Mouse (Mus musculus) forebrain, postnatal 0 days (tissue): Measurements from ENCODE around the gene Zfp488. TPM values are rescaled to one million over a fixed set of nuclear protein-coding genes. Genes with fewer than 3 reads are reported as not detected.

Experiments used
- ATAC-seq: fragments of 200-750 bp; cut with Nextera tagmentation; 2 replicates; pipeline ENCODE4 v1.8.0; 2017; ENCODE audit warnings: mild to moderate bottlenecking, moderate library complexity
- DNase-seq: peaks from one replicate; pipeline ENCODE4 v3.0.0-alpha.2; 2015
- H3K27ac ChIP-seq: fragments of 300-500 bp; sonication (generic); 2 replicates; pipeline ENCODE4 v1.5.1; 2014; ENCODE audit warnings: low read depth, mild to moderate bottlenecking, antibody characterized with exemption, low read length, moderate library complexity, mixed read lengths
- H3K27me3 ChIP-seq: fragments of 300-500 bp; sonication (generic); 2 replicates; pipeline ENCODE4 v1.6.1; 2014; ENCODE audit warnings: mild to moderate bottlenecking, low read length, mixed read lengths; ENCODE audit not compliant: insufficient read depth
- H3K36me3 ChIP-seq: fragments of 300-500 bp; sonication (generic); 2 replicates; pipeline ENCODE4 v1.6.1; 2014; ENCODE audit warnings: mild to moderate bottlenecking, moderate library complexity; ENCODE audit not compliant: insufficient read depth
- H3K4me1 ChIP-seq: fragments of 300-500 bp; sonication (generic); 2 replicates; pipeline ENCODE4 v1.6.1; 2014; ENCODE audit warnings: antibody characterized with exemption; ENCODE audit not compliant: insufficient read depth
- H3K4me2 ChIP-seq: fragments of 300-500 bp; sonication (generic); 2 replicates; pipeline ENCODE4 v1.6.1; 2014; ENCODE audit warnings: low read depth, mild to moderate bottlenecking, moderate library complexity
- H3K4me3 ChIP-seq: fragments of 300-500 bp; sonication (generic); 2 replicates; pipeline ENCODE4 v1.5.1; 2014; ENCODE audit warnings: low read depth, low read length, mixed read lengths
- H3K9ac ChIP-seq: fragments of 300-500 bp; sonication (generic); 2 replicates; pipeline ENCODE4 v1.6.1; 2014; ENCODE audit warnings: mild to moderate bottlenecking
- H3K9me3 ChIP-seq: fragments of 300-500 bp; sonication (generic); 2 replicates; pipeline ENCODE4 v1.6.1; 2016; ENCODE audit warnings: low read length
- CTCF ChIP-seq: sonication (generic); IDR thresholded peaks from 2 replicates; pipeline ENCODE4 v1.5.1; 2016; ENCODE audit warnings: antibody characterized with exemption, control low read depth, low read depth
- WGBS: fragments of 180-500 bp; shearing (Covaris S2); extraction: QIAGEN DNeasy Blood & Tissue Kit; methylation state at CpG from one replicate; pipeline ENCODE4 v1.1.7; 2014; 5-methylcytosine and 5-hydroxymethylcytosine counted together
- polyA plus RNA-seq: library from polyadenylated mRNA; unstranded; fragments of >200 nt; fragmentation: Nextera tagmentation; extraction: Ambion mirVana; gene quantifications from 2 replicates; pipeline ENCODE4 v1.2.1, GENCODE M21; 2015
- total RNA-seq: library from RNA; depleted of rRNA; stranded (reverse); fragments of >200 nt; gene quantifications from 2 replicates; pipeline ENCODE4 v1.2.3, GENCODE M21; 2014

Zfp488 gene
- total and polyA plus RNA-seq, 2 experiments from 2014 or later, result 0.36 to 1.8 TPM

DNA sequence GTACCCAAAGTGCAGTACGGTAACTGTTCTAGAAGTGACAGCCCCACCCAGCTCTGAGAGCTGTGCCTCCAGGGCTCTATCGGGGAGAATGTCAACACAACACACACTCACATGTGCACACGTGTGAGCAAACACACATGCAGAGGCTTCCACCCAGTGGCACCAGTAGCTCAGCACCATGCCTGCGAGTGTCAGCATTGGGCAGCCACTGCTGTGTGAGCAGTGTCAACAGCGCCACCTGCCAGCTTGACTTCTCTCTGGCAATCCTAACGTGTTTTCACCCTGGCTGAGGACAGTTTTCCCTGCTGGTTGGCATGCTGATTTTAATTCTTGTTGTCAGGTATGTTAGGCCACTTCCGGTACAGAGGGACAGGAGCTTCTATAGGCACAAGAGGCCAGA is 5.9 kb downstream of the Zfp488 start:
- ATAC-seq (peak; percentile 42; the same call in 1 of the 2 replicates), DNase-seq (peak; percentile 19)
- TF ChIP-seq CTCF, result peak; percentile 61
- no peaks in the 10 kb centered on the region for H3K9me3 ChIP-seq
- WGBS, result 48% methylated on average over 7 of the region's 7 CpGs
- no peak overlapping the region for H3K27ac ChIP-seq
- no peaks in the 10 kb centered on the region for H3K36me3 ChIP-seq
- no peak overlapping the region for H3K4me3 ChIP-seq
- no peaks in the 10 kb centered on the region for H3K4me1 ChIP-seq
- H3K27me3 ChIP-seq, result no peaks in the 10 kb centered on the region
- no peak overlapping the region for H3K4me2 ChIP-seq
- H3K9ac ChIP-seq, result no peak overlapping the region

DNA sequence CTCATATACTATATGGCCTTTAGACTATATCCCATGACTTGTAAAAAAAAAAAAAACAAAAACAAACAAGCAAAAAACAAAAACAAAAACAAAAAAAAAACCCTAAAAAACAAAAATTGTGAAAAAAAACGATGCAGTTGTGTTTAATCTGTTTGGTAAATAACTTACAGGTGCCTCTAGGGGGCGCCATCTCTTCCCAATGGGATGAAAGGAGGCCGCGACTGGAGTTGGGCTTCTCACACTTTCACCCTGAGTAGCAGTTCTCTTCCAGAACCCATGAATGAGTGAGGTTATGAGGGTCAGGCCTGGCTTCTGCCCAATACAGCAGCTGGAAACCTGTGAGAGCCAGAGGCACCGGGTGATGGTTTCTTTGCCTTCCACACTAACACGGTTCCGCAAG is 12.9 kb downstream of the Zfp488 start:
- no peak overlapping the region for H3K4me3 ChIP-seq
- ATAC-seq, result no peak
- H3K9ac ChIP-seq, result no peak overlapping the region
- no peak for TF ChIP-seq CTCF
- no peak overlapping the region for H3K4me2 ChIP-seq
- H3K9me3 ChIP-seq, result no peaks in the 10 kb centered on the region
- WGBS, result 69% methylated on average over 7 of the region's 7 CpGs
- H3K4me1 ChIP-seq, result no peaks in the 10 kb centered on the region
- no peak for DNase-seq
- H3K27ac ChIP-seq, result no peak overlapping the region
- H3K36me3 ChIP-seq, result no peaks in the 10 kb centered on the region
- H3K27me3 ChIP-seq, result no peaks in the 10 kb centered on the region

DNA sequence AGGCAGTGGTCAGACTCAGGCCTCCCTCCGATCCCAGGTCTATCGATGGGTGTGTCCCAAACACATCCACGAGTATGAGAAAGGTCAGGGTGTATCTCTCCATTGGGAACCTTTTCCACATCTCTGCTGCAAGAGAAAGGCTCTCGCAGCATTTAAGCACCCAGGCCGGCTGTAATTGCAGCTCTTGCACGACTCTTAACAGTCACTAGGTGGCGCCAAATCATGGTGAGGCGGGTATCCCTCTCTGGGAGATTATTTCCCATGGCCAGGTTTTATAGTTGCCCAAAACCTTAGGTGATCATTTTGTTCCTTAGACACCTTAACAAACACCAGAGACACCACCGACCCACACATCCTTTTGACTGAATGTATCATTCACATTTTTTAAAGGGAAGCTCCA is 19.2 kb downstream of the Zfp488 start:
- 16% methylated on average over 9 of the region's 9 CpGs for WGBS
- peak; percentile 70 for DNase-seq
- H3K27me3 ChIP-seq, result no peaks in the 10 kb centered on the region
- peak; percentile 77 for TF ChIP-seq CTCF
- H3K27ac ChIP-seq, result no peak overlapping the region
- H3K36me3 ChIP-seq, result no peaks in the 10 kb centered on the region
- no peaks in the 10 kb centered on the region for H3K9me3 ChIP-seq
- no peaks in the 10 kb centered on the region for H3K4me1 ChIP-seq
- no peak overlapping the region for H3K4me3 ChIP-seq
- no peak overlapping the region for H3K4me2 ChIP-seq
- 0 out of 2 replicates have a peak, but pooled peaks have one; percentile 34 for ATAC-seq
- no peak overlapping the region for H3K9ac ChIP-seq

DNA sequence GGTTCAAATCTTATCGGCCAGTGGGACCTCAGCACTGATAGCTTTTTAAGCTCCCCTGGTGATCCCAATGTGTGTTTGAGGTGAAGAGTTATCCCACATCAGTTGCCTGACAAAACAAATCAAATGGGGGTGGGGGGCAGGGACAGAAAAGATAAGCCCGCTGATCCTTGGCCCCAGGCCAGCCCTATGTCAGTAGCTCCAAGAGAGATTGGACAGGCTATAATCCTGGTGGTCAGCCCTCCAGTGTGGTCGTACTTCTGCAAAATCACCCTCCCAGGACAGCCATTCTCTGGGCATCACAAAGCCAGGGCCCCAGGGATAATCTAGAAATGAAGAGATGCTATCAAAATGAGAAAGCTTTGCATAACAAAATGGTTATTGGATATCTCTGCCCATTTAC is 19.7 kb downstream of the Zfp488 start:
- H3K4me2 ChIP-seq, result no peak overlapping the region
- H3K4me3 ChIP-seq, result no peak overlapping the region
- no peak overlapping the region for H3K27ac ChIP-seq
- no peak overlapping the region for H3K9ac ChIP-seq
- 71% methylated on average over 3 of the region's 3 CpGs for WGBS
- no peaks in the 10 kb centered on the region for H3K9me3 ChIP-seq
- DNase-seq, result no peak
- no peak for TF ChIP-seq CTCF
- no peaks in the 10 kb centered on the region for H3K4me1 ChIP-seq
- H3K36me3 ChIP-seq, result no peaks in the 10 kb centered on the region
- no peak for ATAC-seq
- no peaks in the 10 kb centered on the region for H3K27me3 ChIP-seq

DNA sequence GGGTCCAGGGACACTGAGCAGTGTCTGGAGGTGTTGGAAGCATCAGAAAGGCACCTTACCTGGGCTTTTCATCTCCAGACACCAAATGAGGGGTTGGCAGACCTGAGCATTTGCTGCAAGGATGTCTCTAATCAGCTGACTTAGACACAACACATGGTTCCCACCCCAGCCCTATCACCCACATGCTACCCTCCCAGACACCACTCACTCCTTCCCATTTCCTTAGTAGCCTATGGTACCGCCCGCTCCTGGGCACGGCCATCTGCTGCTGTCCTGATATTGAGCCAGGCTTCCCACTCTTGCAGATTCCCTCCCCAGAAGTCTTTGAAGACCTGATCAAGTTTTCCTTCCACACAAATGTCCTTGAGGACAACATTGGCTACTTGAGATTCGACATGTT is 20.4 kb downstream of the Zfp488 start:
- TF ChIP-seq CTCF, result no peak
- H3K27me3 ChIP-seq, result no peaks in the 10 kb centered on the region
- H3K9ac ChIP-seq, result no peak overlapping the region
- 91% methylated on average over 4 of the region's 4 CpGs for WGBS
- ATAC-seq (no peak), DNase-seq (no peak)
- no peak overlapping the region for H3K4me2 ChIP-seq
- H3K4me3 ChIP-seq, result no peak overlapping the region
- H3K9me3 ChIP-seq, result no peaks in the 10 kb centered on the region
- no peaks in the 10 kb centered on the region for H3K36me3 ChIP-seq
- H3K27ac ChIP-seq, result no peak overlapping the region
- H3K4me1 ChIP-seq, result no peaks in the 10 kb centered on the region

DNA sequence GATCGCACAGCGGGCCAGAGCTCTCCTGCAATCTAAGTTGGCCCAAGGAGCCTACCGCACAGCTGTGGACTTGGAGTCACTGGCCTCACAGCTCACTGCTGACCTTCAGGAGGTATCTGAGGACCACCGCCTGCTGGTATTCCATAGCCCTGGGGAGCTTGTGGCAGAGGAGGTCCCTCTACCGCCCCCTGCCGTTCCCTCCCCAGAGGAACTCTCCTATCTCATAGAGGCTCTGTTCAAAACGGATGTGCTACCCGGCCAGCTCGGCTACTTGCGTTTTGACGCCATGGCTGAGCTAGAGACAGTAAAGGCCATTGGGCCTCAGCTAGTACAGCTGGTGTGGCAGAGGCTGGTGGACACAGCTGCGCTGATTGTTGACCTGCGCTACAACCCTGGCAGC is 22.5 kb downstream of the Zfp488 start:
- no peak for DNase-seq
- H3K27me3 ChIP-seq, result no peaks in the 10 kb centered on the region
- WGBS, result 77% methylated on average over 13 of the region's 13 CpGs
- H3K4me2 ChIP-seq, result no peak overlapping the region
- H3K9ac ChIP-seq, result no peak overlapping the region
- no peaks in the 10 kb centered on the region for H3K36me3 ChIP-seq
- H3K4me3 ChIP-seq, result no peak overlapping the region
- no peak for TF ChIP-seq CTCF
- no peaks in the 10 kb centered on the region for H3K9me3 ChIP-seq
- no peak overlapping the region for H3K27ac ChIP-seq
- H3K4me1 ChIP-seq, result no peaks in the 10 kb centered on the region
- no peak for ATAC-seq

DNA sequence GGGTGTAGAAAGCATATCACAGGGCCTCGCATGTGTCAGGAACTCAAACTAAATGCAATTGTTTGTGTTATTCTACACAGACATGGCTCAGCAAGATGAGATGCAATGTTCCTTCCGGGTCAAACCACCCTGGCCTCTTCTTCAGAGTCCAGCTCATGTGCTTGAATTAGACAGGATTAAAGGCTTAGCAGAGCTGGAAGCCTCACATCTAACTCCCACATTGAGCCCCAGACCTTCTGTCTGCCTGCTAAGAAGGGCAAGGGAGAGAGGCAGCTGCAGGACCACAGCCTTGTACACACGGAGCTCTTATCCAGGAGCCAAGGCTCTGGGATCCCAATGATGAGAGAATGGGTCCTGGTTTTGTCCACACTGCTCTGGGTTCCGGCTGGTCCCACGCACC is 24.8 kb downstream of the Zfp488 start, which contains the start of gene Rbp3:
Gene Rbp3 (plus strand): TSS at position 243 of the 400 bp plus-strand sequence.
- Histone ChIP-seq H3K4me2 (no peak within 1 kb of the TSS), H3K27ac (no peak within 1 kb of the TSS), H3K36me3 (no peaks in the 10 kb centered on the region), H3K4me3 (no peak within 1 kb of the TSS), H3K9me3 (no peaks in the 10 kb centered on the region), H3K27me3 (no peaks in the 10 kb centered on the region), H3K9ac (no peak within 1 kb of the TSS), H3K4me1 (no peaks in the 10 kb centered on the region)
- no peak for TF ChIP-seq CTCF
- DNase-seq (no peak), ATAC-seq (no peak)
- WGBS, result 80% methylated on average over 5 of the region's 5 CpGs
